Mouse (Mus musculus) thymus, postnatal 36 days (tissue): ENCODE results near the gene Nectin3.
"Not testable (repeated sequence)": the region's sequence is repeated elsewhere in the genome, so short reads cannot be mapped to it uniquely, and the experiment has no call there.

ENCODE experiments used
- DNase-seq, 2 experiments: peaks; one replicate each; pipeline ENCODE4 v3.0.0; 2022; ENCODE audit warnings: mixed read lengths in 2 of 2

The Nectin3 gene

GRCm38 (mm10) chr16:46410739-46411057, 87.6 kb downstream of the Nectin3 start:
- no peak for DNase-seq

GRCm38 (mm10) chr16:46410053-46410738, 88.1 kb downstream of the Nectin3 start:
- no peak for DNase-seq

GRCm38 (mm10) chr16:46407997-46408396, 90.3 kb downstream of the Nectin3 start:
- DNase-seq = no peak

GRCm38 (mm10) chr16:46406844-46407639, 91.3 kb downstream of the Nectin3 start:
- DNase-seq = no peak

GRCm38 (mm10) chr16:46397945-46398344, 100.4 kb downstream of the Nectin3 start:
- DNase-seq = no peak

GRCm38 (mm10) chr16:46389415-46390033, 108.8 kb downstream of the Nectin3 start:
- no peak for DNase-seq

- no peak for DNase-seq
These were observed 109.6 kb downstream of the Nectin3 start for GRCm38 (mm10) chr16:46388527-46389414.

GRCm38 (mm10) chr16:46384279-46384678, 114.0 kb downstream of the Nectin3 start:
- DNase-seq = no peak

GRCm38 (mm10) chr16:46383344-46383743, 115.0 kb downstream of the Nectin3 start:
- no peak for DNase-seq

- no peak for DNase-seq
These were observed 121.8 kb downstream of the Nectin3 start for GRCm38 (mm10) chr16:46376575-46376974.

- no peak for DNase-seq
These were observed 136.3 kb downstream of the Nectin3 start for GRCm38 (mm10) chr16:46362022-46362421.

GRCm38 (mm10) chr16:46357658-46358057, 140.7 kb downstream of the Nectin3 start:
- DNase-seq = not testable (repeated sequence)

- no peak for DNase-seq
These were observed 141.7 kb downstream of the Nectin3 start for GRCm38 (mm10) chr16:46356663-46357062.
